Mouse (Mus musculus) spleen, postnatal 14 days (tissue): ENCODE data around the gene Ifit3b.
"Not testable (repeated sequence)": the region's sequence is repeated elsewhere in the genome, so short reads cannot be mapped to it uniquely, and the experiment has no call there.

ENCODE experiments used
- DNase-seq, 2 experiments: peaks; one replicate each; pipeline ENCODE4 v3.0.0; 2021 to 2022; ENCODE audit warnings: low spot score in 2 of 2

Ifit3b gene

GRCm38 (mm10) chr19:34605472-34605871 lies 2.3 kb upstream of the Ifit3b start:
- DNase-seq: no peak

GRCm38 (mm10) chr19:34610118-34610517 lies 2.3 kb downstream of the Ifit3b start:
- DNase-seq: not testable (repeated sequence)

- not testable (repeated sequence) for DNase-seq
These were observed 4.7 kb downstream of the Ifit3b start for GRCm38 (mm10) chr19:34612243-34613001.

GRCm38 (mm10) chr19:34620871-34621270 lies 13.1 kb downstream of the Ifit3b start:
- DNase-seq: no peak

- no peak for DNase-seq
These were observed 16.0 kb downstream of the Ifit3b start for GRCm38 (mm10) chr19:34623781-34624180.

GRCm38 (mm10) chr19:34624663-34625062 lies 16.9 kb downstream of the Ifit3b start:
- DNase-seq: no peak

- no peak for DNase-seq
These were observed 19.7 kb downstream of the Ifit3b start for GRCm38 (mm10) chr19:34627496-34627895.

- DNase-seq: no peak
These were observed 23.7 kb downstream of the Ifit3b start for GRCm38 (mm10) chr19:34631487-34631886.

- DNase-seq: no peak
These were observed 25.7 kb downstream of the Ifit3b start for GRCm38 (mm10) chr19:34633484-34633883.

- peak in 1 of 2 experiments; percentile 55 for DNase-seq
These were observed 29.3 kb downstream of the Ifit3b start for GRCm38 (mm10) chr19:34636933-34637557.

- DNase-seq: no peak
These were observed 32.9 kb downstream of the Ifit3b start, which contains the start of the genes Ifit1bl2 and Ifit1 for GRCm38 (mm10) chr19:34640623-34641022. Ifit1bl2 (minus strand) TSS chr19:34640743. Ifit1 (plus strand) TSS chr19:34640871.

GRCm38 (mm10) chr19:34642616-34643015 lies 34.8 kb downstream of the Ifit3b start:
- no peak for DNase-seq

- not testable (repeated sequence) for DNase-seq
These were observed 39.9 kb downstream of the Ifit3b start for GRCm38 (mm10) chr19:34647630-34648029.

GRCm38 (mm10) chr19:34650276-34650675 lies 42.5 kb downstream of the Ifit3b start:
- no peak for DNase-seq

- DNase-seq: no peak
These were observed 43.2 kb downstream of the Ifit3b start for GRCm38 (mm10) chr19:34650997-34651396.

- DNase-seq: no peak
These were observed 47.5 kb downstream of the Ifit3b start for GRCm38 (mm10) chr19:34655227-34655805.

GRCm38 (mm10) chr19:34656511-34657298 lies 48.9 kb downstream of the Ifit3b start:
- no peak for DNase-seq

- DNase-seq: no peak
These were observed 54.3 kb downstream of the Ifit3b start for GRCm38 (mm10) chr19:34662067-34662507.

- DNase-seq: no peak
These were observed 55.0 kb downstream of the Ifit3b start for GRCm38 (mm10) chr19:34662740-34663139.
